Mouse (Mus musculus): ENCODE measurements around the gene March8. TPM values are rescaled to one million over a fixed set of nuclear protein-coding genes. Genes with fewer than 3 reads are reported as not detected.

The March8 gene
- polyA plus RNA-seq, 1 experiment = 56.6 TPM

- DNase-seq (ENCODE audit: low spot score) = no peak
Measured at GRCm38 (mm10) chr6:116371500-116371899, 33.7 kb downstream of the March8 start.

GRCm38 (mm10) chr6:116374136-116374535 is 36.3 kb downstream of the March8 start:
- DNase-seq (ENCODE audit: low spot score) = no peak

- DNase-seq (ENCODE audit: low spot score) = no peak
Measured at GRCm38 (mm10) chr6:116374618-116375017, 36.8 kb downstream of the March8 start.

- DNase-seq (ENCODE audit: low spot score) = no peak
Measured at GRCm38 (mm10) chr6:116378892-116379291, 41.1 kb downstream of the March8 start.

- DNase-seq (ENCODE audit: low spot score) = no peak
Measured at GRCm38 (mm10) chr6:116380157-116380556, 42.3 kb downstream of the March8 start.

- no peak for DNase-seq (ENCODE audit: low spot score)
Measured at GRCm38 (mm10) chr6:116381605-116382004, 43.8 kb downstream of the March8 start.

GRCm38 (mm10) chr6:116383582-116383981 is 45.8 kb downstream of the March8 start:
- no peak for DNase-seq (ENCODE audit: low spot score)

- no peak for DNase-seq (ENCODE audit: low spot score)
Measured at GRCm38 (mm10) chr6:116385194-116386044, 47.6 kb downstream of the March8 start.

- no peak for DNase-seq (ENCODE audit: low spot score)
Measured at GRCm38 (mm10) chr6:116386045-116386415, 48.2 kb downstream of the March8 start.

- no peak for DNase-seq (ENCODE audit: low spot score)
Measured at GRCm38 (mm10) chr6:116386506-116386905, 48.7 kb downstream of the March8 start.

- DNase-seq (ENCODE audit: low spot score) = no peak
Measured at GRCm38 (mm10) chr6:116388068-116388467, 50.2 kb downstream of the March8 start.

GRCm38 (mm10) chr6:116389481-116389880 is 51.7 kb downstream of the March8 start:
- DNase-seq (ENCODE audit: low spot score) = no peak

GRCm38 (mm10) chr6:116394916-116395648 is 57.3 kb downstream of the March8 start:
- no peak for DNase-seq (ENCODE audit: low spot score)

- DNase-seq (ENCODE audit: low spot score) = no peak
Measured at GRCm38 (mm10) chr6:116397621-116398020, 59.8 kb downstream of the March8 start.

GRCm38 (mm10) chr6:116398136-116398535 is 60.3 kb downstream of the March8 start:
- DNase-seq (ENCODE audit: low spot score) = no peak

GRCm38 (mm10) chr6:116401746-116402423 is 64.1 kb downstream of the March8 start:
- DNase-seq (ENCODE audit: low spot score) = no peak

- no peak for DNase-seq (ENCODE audit: low spot score)
Measured at GRCm38 (mm10) chr6:116402426-116402825, 64.6 kb downstream of the March8 start.

GRCm38 (mm10) chr6:116405243-116405642 is 67.4 kb downstream of the March8 start:
- no peak for DNase-seq (ENCODE audit: low spot score)

- no peak for DNase-seq (ENCODE audit: low spot score)
Measured at GRCm38 (mm10) chr6:116405715-116406114, 67.9 kb downstream of the March8 start.

- no peak for DNase-seq (ENCODE audit: low spot score)
Measured at GRCm38 (mm10) chr6:116406152-116406551, 68.3 kb downstream of the March8 start.

- no peak for DNase-seq (ENCODE audit: low spot score)
Measured at GRCm38 (mm10) chr6:116406680-116407079, 68.9 kb downstream of the March8 start.

- DNase-seq (ENCODE audit: low spot score) = no peak
Measured at GRCm38 (mm10) chr6:116407216-116407615, 69.4 kb downstream of the March8 start.
